Mouse (Mus musculus): ENCODE results near the gene Tmem177.

DNA sequence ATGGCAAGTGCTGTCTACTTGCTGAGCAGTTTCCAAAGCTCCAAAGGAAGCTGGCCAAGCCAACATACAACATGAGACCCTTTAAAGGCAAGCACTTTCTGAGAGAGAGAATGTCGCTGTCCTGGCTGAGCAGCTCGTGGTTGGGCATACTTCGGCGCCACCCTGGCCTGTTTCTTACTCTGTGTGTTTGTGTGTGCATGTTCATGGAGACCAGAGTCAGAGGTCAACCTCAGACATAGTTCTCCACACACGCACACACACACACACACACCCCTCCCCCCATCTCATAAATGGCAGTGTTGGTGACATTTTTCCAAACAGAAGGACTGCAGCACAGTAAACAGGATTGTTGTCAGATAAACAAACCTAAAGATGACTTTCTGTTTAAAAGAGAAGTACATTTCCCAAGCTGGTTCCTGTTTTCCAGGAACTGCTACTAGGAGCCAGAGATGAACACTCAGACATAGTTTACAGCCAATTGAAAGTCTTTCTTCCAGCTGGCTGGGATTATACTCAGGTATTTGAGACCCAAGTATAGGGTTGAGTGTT lies 3.9 kb upstream of the Tmem177 start:
- no peak for TF ChIP-seq GATA2 (IDR thresholded peaks at IDR 0.05; ENCODE audit: borderline replicate concordance, low read depth, low read length)
- TF ChIP-seq CTCF (IDR thresholded peaks at IDR 0.05; ENCODE audit: low read depth, low read length) = no peak
- no peak for TF ChIP-seq GATA1 (IDR thresholded peaks at IDR 0.05; ENCODE audit: borderline replicate concordance, low read length)
- TF ChIP-seq TAL1 (conservative IDR thresholded peaks at IDR 0.05; ENCODE audit: low read depth, low read length) = no peak
- TF ChIP-seq POLR2AphosphoS5 (IDR thresholded peaks at IDR 0.05; ENCODE audit: insufficient replicate concordance, low read depth, low read length) = no peak

Measured in G1E (cell line).